Mouse (Mus musculus): ENCODE results near the gene Cdh12. TPM values are rescaled to one million over a fixed set of nuclear protein-coding genes. Genes with fewer than 3 reads are reported as not detected.
"Not testable (repeated sequence)": the region's sequence is repeated elsewhere in the genome, so short reads cannot be mapped to it uniquely, and the experiment has no call there.

The Cdh12 gene
- polyA plus RNA-seq, 1 experiment from 2014 or later: 0.31 TPM

- peak; percentile 71; the same call in 1 of the 2 replicates for ATAC-seq (ENCODE audit: insufficient number of reproducible peaks, insufficient read depth, low FRiP score, low TSS enrichment, low read depth)
- Histone ChIP-seq H3K36me3 (no peaks in the 10 kb centered on the region), H3K4me1 (replicated peaks) (peaks cover 12% of the 10 kb centered on the region; the same call in 1 of the 2 replicates), H3K27ac (no peak overlapping the region), H3K9ac (replicated peaks) (0 out of 2 replicates have a peak overlapping the region, but pooled peaks have one; percentile 18), H3K4me2 (peak overlapping the region; percentile 59), H3K4me3 (replicated peaks) (peak overlapping the region; percentile 35), H3K9me3 (no peaks in the 10 kb centered on the region), H3K27me3 (peaks cover 6% of the 10 kb centered on the region; the same call in 1 of the 2 replicates)
- WGBS: 9% methylated on average over 11 of the region's 11 CpGs
These were observed 660.2 kb downstream of the Cdh12 start for GRCm38 (mm10) chr15:21109009-21109841.

- H3K36me3 ChIP-seq: no peaks in the 10 kb centered on the region
- H3K4me2 ChIP-seq: peak overlapping the region; percentile 59
- no peak overlapping the region for H3K27ac ChIP-seq
- H3K4me1 ChIP-seq (replicated peaks): peaks cover 12% of the 10 kb centered on the region; the same call in 1 of the 2 replicates
- no peak for ATAC-seq (ENCODE audit: insufficient number of reproducible peaks, insufficient read depth, low FRiP score, low TSS enrichment, low read depth)
- no peaks in the 10 kb centered on the region for H3K9me3 ChIP-seq
- 50% methylated on average over 4 of the region's 4 CpGs for WGBS
- H3K27me3 ChIP-seq: peaks cover 6% of the 10 kb centered on the region; the same call in 1 of the 2 replicates
- no peak overlapping the region for H3K4me3 ChIP-seq (replicated peaks)
- H3K9ac ChIP-seq (replicated peaks): no peak overlapping the region
These were observed 660.9 kb downstream of the Cdh12 start for GRCm38 (mm10) chr15:21109889-21110500.

GRCm38 (mm10) chr15:21110874-21111603 is 662.0 kb downstream of the Cdh12 start:
- Histone ChIP-seq H3K4me3 (replicated peaks) (peak overlapping the region; percentile 39), H3K27ac (no peak overlapping the region), H3K9ac (replicated peaks) (peak overlapping the region; percentile 35; the same call in 1 of the 2 replicates), H3K4me1 (replicated peaks) (peaks cover 12% of the 10 kb centered on the region; the same call in 1 of the 2 replicates), H3K9me3 (no peaks in the 10 kb centered on the region), H3K27me3 (peaks cover 6% of the 10 kb centered on the region; the same call in 1 of the 2 replicates), H3K4me2 (peak overlapping the region; percentile 79), H3K36me3 (no peaks in the 10 kb centered on the region)
- WGBS: 11% methylated on average over 23 of the region's 23 CpGs
- no peak for ATAC-seq (ENCODE audit: insufficient number of reproducible peaks, insufficient read depth, low FRiP score, low TSS enrichment, low read depth)

- H3K4me1 ChIP-seq (replicated peaks); H3K27ac ChIP-seq; H3K9ac ChIP-seq (replicated peaks); ATAC-seq (ENCODE audit: insufficient number of reproducible peaks, insufficient read depth, low FRiP score, low TSS enrichment, low read depth); H3K36me3 ChIP-seq; H3K4me2 ChIP-seq; H3K9me3 ChIP-seq; H3K4me3 ChIP-seq (replicated peaks); H3K27me3 ChIP-seq: not testable (repeated sequence)
- 82% methylated on average over 2 of the region's 2 CpGs for WGBS
These were observed 665.7 kb downstream of the Cdh12 start for GRCm38 (mm10) chr15:21114775-21115174.

GRCm38 (mm10) chr15:21130660-21131059 is 681.6 kb downstream of the Cdh12 start:
- Histone ChIP-seq H3K27me3 (no peaks in the 10 kb centered on the region), H3K4me3 (replicated peaks) (no peak overlapping the region)
- ATAC-seq (ENCODE audit: insufficient number of reproducible peaks, insufficient read depth, low FRiP score, low TSS enrichment, low read depth): no peak

GRCm38 (mm10) chr15:21132999-21133398 is 683.9 kb downstream of the Cdh12 start:
- no peak overlapping the region for H3K9ac ChIP-seq (replicated peaks)
- H3K9me3 ChIP-seq: no peaks in the 10 kb centered on the region
- no peak overlapping the region for H3K4me2 ChIP-seq
- no peaks in the 10 kb centered on the region for H3K4me1 ChIP-seq (replicated peaks)
- H3K27ac ChIP-seq: no peak overlapping the region
- ATAC-seq (ENCODE audit: insufficient number of reproducible peaks, insufficient read depth, low FRiP score, low TSS enrichment, low read depth): no peak
- H3K36me3 ChIP-seq: no peaks in the 10 kb centered on the region
- H3K4me3 ChIP-seq (replicated peaks): no peak overlapping the region
- H3K27me3 ChIP-seq: no peaks in the 10 kb centered on the region

More at GRCm38 (mm10) chr15:21130660-21131059, 681.6 kb downstream of the Cdh12 start:
- Histone ChIP-seq H3K9me3 (no peaks in the 10 kb centered on the region), H3K36me3 (no peaks in the 10 kb centered on the region), H3K4me1 (replicated peaks) (no peaks in the 10 kb centered on the region), H3K27ac (no peak overlapping the region), H3K9ac (replicated peaks) (no peak overlapping the region), H3K4me2 (no peak overlapping the region)

GRCm38 (mm10) chr15:21146896-21147295 is 697.8 kb downstream of the Cdh12 start:
- Histone ChIP-seq H3K27me3 (no peaks in the 10 kb centered on the region), H3K27ac (no peak overlapping the region), H3K9ac (replicated peaks) (no peak overlapping the region), H3K4me3 (replicated peaks) (no peak overlapping the region), H3K4me1 (replicated peaks) (no peaks in the 10 kb centered on the region), H3K9me3 (peaks cover 6% of the 10 kb centered on the region; the same call in 1 of the 2 replicates), H3K36me3 (no peaks in the 10 kb centered on the region), H3K4me2 (no peak overlapping the region)
- ATAC-seq (ENCODE audit: insufficient number of reproducible peaks, insufficient read depth, low FRiP score, low TSS enrichment, low read depth): no peak
- whole genome bisulfite sequencing: 77% methylated on average over 4 of the region's 4 CpGs

- Histone ChIP-seq H3K4me1 (replicated peaks) (no peaks in the 10 kb centered on the region), H3K36me3 (no peaks in the 10 kb centered on the region), H3K9me3 (no peaks in the 10 kb centered on the region), H3K4me2 (no peak overlapping the region), H3K4me3 (replicated peaks) (no peak overlapping the region), H3K27ac (no peak overlapping the region), H3K9ac (replicated peaks) (no peak overlapping the region), H3K27me3 (no peaks in the 10 kb centered on the region)
- WGBS: 99% methylated on average over 3 of the region's 3 CpGs
- ATAC-seq (ENCODE audit: insufficient number of reproducible peaks, insufficient read depth, low FRiP score, low TSS enrichment, low read depth): no peak
These were observed 704.5 kb downstream of the Cdh12 start for GRCm38 (mm10) chr15:21153602-21154001.

- Histone ChIP-seq H3K27ac (no peak overlapping the region), H3K27me3 (no peaks in the 10 kb centered on the region), H3K36me3 (no peaks in the 10 kb centered on the region), H3K9ac (replicated peaks) (no peak overlapping the region), H3K4me1 (replicated peaks) (no peaks in the 10 kb centered on the region), H3K9me3 (no peaks in the 10 kb centered on the region), H3K4me2 (no peak overlapping the region), H3K4me3 (replicated peaks) (no peak overlapping the region)
- ATAC-seq (ENCODE audit: insufficient number of reproducible peaks, insufficient read depth, low FRiP score, low TSS enrichment, low read depth): no peak
- WGBS: 63% methylated on average over 5 of the region's 5 CpGs
These were observed 730.7 kb downstream of the Cdh12 start for GRCm38 (mm10) chr15:21179727-21180126.

- H3K9ac ChIP-seq (replicated peaks): no peak overlapping the region
- no peak overlapping the region for H3K4me3 ChIP-seq (replicated peaks)
- WGBS: 71% methylated on average over 4 of the region's 4 CpGs
- H3K9me3 ChIP-seq: no peaks in the 10 kb centered on the region
- no peaks in the 10 kb centered on the region for H3K36me3 ChIP-seq
- H3K4me1 ChIP-seq (replicated peaks): no peaks in the 10 kb centered on the region
- no peaks in the 10 kb centered on the region for H3K27me3 ChIP-seq
- ATAC-seq (ENCODE audit: insufficient number of reproducible peaks, insufficient read depth, low FRiP score, low TSS enrichment, low read depth): no peak
- no peak overlapping the region for H3K27ac ChIP-seq
- no peak overlapping the region for H3K4me2 ChIP-seq
These were observed 731.1 kb downstream of the Cdh12 start for GRCm38 (mm10) chr15:21180191-21180590.

- Histone ChIP-seq H3K27ac (no peak overlapping the region), H3K9me3 (no peaks in the 10 kb centered on the region), H3K27me3 (no peaks in the 10 kb centered on the region), H3K4me2 (no peak overlapping the region), H3K36me3 (no peaks in the 10 kb centered on the region), H3K9ac (replicated peaks) (no peak overlapping the region), H3K4me3 (replicated peaks) (no peak overlapping the region), H3K4me1 (replicated peaks) (no peaks in the 10 kb centered on the region)
- no peak for ATAC-seq (ENCODE audit: insufficient number of reproducible peaks, insufficient read depth, low FRiP score, low TSS enrichment, low read depth)
- WGBS: 18% methylated on average over 1 of the region's 1 CpGs
These were observed 736.7 kb downstream of the Cdh12 start for GRCm38 (mm10) chr15:21185799-21186198.

Data from limb, embryonic 12.5 days (tissue).